Mouse (Mus musculus) kidney, embryonic 16.5 days (tissue): ENCODE data around the gene Upf3b. TPM values are rescaled to one million over a fixed set of nuclear protein-coding genes. Genes with fewer than 3 reads are reported as not detected.
"Not testable (repeated sequence)": the region's sequence is repeated elsewhere in the genome, so short reads cannot be mapped to it uniquely, and the experiment has no call there.

Experiments
- ATAC-seq: fragments of 200-750 bp; cut with Nextera tagmentation; 2 replicates; pipeline ENCODE4 v1.8.0; 2017; ENCODE audit warnings: moderate TSS enrichment; ENCODE audit not compliant: low FRiP score, low TSS enrichment
- H3K27ac ChIP-seq: fragments of 300-500 bp; sonication (generic); 2 replicates; pipeline ENCODE4 v1.5.1; 2014; ENCODE audit warnings: low read length
- H3K27me3 ChIP-seq: fragments of 300-500 bp; sonication (generic); 2 replicates; pipeline ENCODE4 v1.6.1; 2014; ENCODE audit warnings: low read length, control low read depth, mixed read lengths; ENCODE audit not compliant: insufficient read depth
- H3K36me3 ChIP-seq: fragments of 300-500 bp; sonication (generic); 2 replicates; pipeline ENCODE4 v1.6.1; 2014; ENCODE audit warnings: low read length, control low read depth, mixed read lengths; ENCODE audit not compliant: insufficient read depth
- H3K4me1 ChIP-seq: fragments of 300-500 bp; sonication (generic); 2 replicates; pipeline ENCODE4 v1.6.1; 2014; ENCODE audit warnings: low read length, control low read depth, mixed read lengths; ENCODE audit not compliant: insufficient read depth
- H3K4me2 ChIP-seq: fragments of 300-500 bp; sonication (generic); replicated peaks from 2 replicates; pipeline ENCODE4 v1.6.1; 2014; ENCODE audit warnings: low read depth, low read length
- H3K4me3 ChIP-seq: fragments of 300-500 bp; sonication (generic); 2 replicates; pipeline ENCODE4 v1.5.1; 2014; ENCODE audit warnings: mild to moderate bottlenecking, low read length
- H3K9ac ChIP-seq: fragments of 300-500 bp; sonication (generic); replicated peaks from 2 replicates; pipeline ENCODE4 v1.6.1; 2014; ENCODE audit warnings: low read length
- H3K9me3 ChIP-seq: fragments of 300-500 bp; sonication (generic); 2 replicates; pipeline ENCODE4 v1.6.1; 2016; ENCODE audit warnings: low read length, control low read depth
- WGBS: fragments of 180-500 bp; shearing (Covaris S2); extraction: QIAGEN DNeasy Blood & Tissue Kit; methylation state at CpG from one replicate; pipeline ENCODE4 v1.1.7; 2014; 5-methylcytosine and 5-hydroxymethylcytosine counted together
- polyA plus RNA-seq: library from polyadenylated mRNA; unstranded; fragments of >200 nt; fragmentation: Nextera tagmentation; extraction: Ambion mirVana; gene quantifications from 2 replicates; pipeline ENCODE4 v1.2.1, GENCODE M21; 2015

The Upf3b gene
- polyA plus RNA-seq, 1 experiment from 2014 or later = 17.1 TPM

GRCm38 (mm10) chrX:37084318-37084926 is 25.7 kb downstream of the Upf3b start:
- H3K9me3 ChIP-seq = no peaks in the 10 kb centered on the region
- H3K36me3 ChIP-seq = peaks cover 11% of the 10 kb centered on the region; the same call in 1 of the 2 replicates
- H3K9ac ChIP-seq = peak overlapping the region; percentile 83
- peak; percentile 8; the same call in 1 of the 2 replicates for ATAC-seq
- peak overlapping the region; percentile 66 for H3K4me3 ChIP-seq
- peak overlapping the region; percentile 68 for H3K4me2 ChIP-seq
- H3K27ac ChIP-seq = peak overlapping the region; percentile 94
- 28% methylated on average over 19 of the region's 19 CpGs for WGBS
- H3K4me1 ChIP-seq = no peaks in the 10 kb centered on the region
- no peaks in the 10 kb centered on the region for H3K27me3 ChIP-seq

DNA sequence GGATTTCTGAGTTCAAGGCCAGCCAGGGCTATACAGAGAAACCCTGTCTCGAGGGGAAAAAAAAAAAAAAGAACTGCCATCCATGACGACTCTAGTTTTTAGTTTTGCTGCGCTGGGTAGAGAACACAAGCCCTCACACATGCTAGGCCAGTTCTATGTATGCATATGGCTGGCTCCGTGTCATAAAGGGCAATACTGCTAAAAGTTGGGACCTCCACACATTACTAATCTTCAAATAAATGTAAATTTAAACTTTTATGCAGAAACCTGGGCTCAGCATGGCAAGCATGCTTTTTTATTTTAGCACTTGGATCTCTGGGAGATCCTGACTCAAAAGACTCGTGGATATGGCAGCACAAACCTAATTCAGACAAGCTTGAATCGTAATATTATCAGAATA is 28.9 kb downstream of the Upf3b start:
- Histone ChIP-seq H3K36me3 (peaks cover 11% of the 10 kb centered on the region; the same call in 1 of the 2 replicates), H3K9me3 (no peaks in the 10 kb centered on the region), H3K4me1 (no peaks in the 10 kb centered on the region), H3K27me3 (no peaks in the 10 kb centered on the region), H3K27ac (no peak overlapping the region), H3K4me2 (no peak overlapping the region), H3K9ac (no peak overlapping the region), H3K4me3 (no peak overlapping the region)
- 64% methylated on average over 6 of the region's 6 CpGs for WGBS
- ATAC-seq = no peak

DNA sequence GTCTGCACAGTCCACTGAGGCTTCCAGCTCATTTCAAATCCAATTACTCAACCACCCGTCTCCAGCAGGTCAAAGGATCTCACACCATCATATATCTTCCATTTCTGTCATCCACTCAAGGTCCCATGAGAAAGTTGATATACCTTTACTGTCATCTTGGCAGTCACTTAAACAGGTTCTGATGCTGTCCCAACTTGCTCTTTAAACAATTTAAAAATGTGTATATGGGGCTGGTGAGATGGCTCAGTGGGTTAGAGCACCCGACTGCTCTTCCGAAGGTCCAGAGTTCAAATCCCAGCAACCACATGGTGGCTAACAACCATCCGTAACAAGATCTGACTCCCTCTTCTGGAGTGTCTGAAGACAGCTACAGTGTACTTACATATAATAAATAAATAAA is 29.8 kb downstream of the Upf3b start:
- peaks cover 11% of the 10 kb centered on the region; the same call in 1 of the 2 replicates for H3K36me3 ChIP-seq
- not testable (repeated sequence) for H3K4me1 ChIP-seq, H3K9me3 ChIP-seq, H3K27me3 ChIP-seq, ATAC-seq, H3K4me2 ChIP-seq, H3K9ac ChIP-seq, H3K4me3 ChIP-seq, H3K27ac ChIP-seq
- 68% methylated on average over 3 of the region's 4 CpGs for WGBS

- Histone ChIP-seq H3K4me1 (no peaks in the 10 kb centered on the region), H3K9ac (no peak overlapping the region), H3K4me2 (no peak overlapping the region), H3K27ac (no peak overlapping the region), H3K9me3 (no peaks in the 10 kb centered on the region), H3K36me3 (peaks cover 2% of the 10 kb centered on the region; the same call in 1 of the 2 replicates), H3K4me3 (no peak overlapping the region), H3K27me3 (no peaks in the 10 kb centered on the region)
- 80% methylated on average over 8 of the region's 8 CpGs for WGBS
- no peak for ATAC-seq
These were observed 33.5 kb downstream of the Upf3b start for GRCm38 (mm10) chrX:37076651-37077050.

- ATAC-seq = peak; percentile 31; the same call in 1 of the 2 replicates
- Histone ChIP-seq H3K36me3 (no peaks in the 10 kb centered on the region), H3K4me1 (no peaks in the 10 kb centered on the region), H3K9ac (no peak overlapping the region), H3K27ac (no peak overlapping the region), H3K4me3 (no peak overlapping the region), H3K4me2 (no peak overlapping the region), H3K27me3 (no peaks in the 10 kb centered on the region), H3K9me3 (no peaks in the 10 kb centered on the region)
- WGBS = 37% methylated on average over 9 of the region's 9 CpGs
These were observed 35.7 kb downstream of the Upf3b start for GRCm38 (mm10) chrX:37074262-37074892.

DNA sequence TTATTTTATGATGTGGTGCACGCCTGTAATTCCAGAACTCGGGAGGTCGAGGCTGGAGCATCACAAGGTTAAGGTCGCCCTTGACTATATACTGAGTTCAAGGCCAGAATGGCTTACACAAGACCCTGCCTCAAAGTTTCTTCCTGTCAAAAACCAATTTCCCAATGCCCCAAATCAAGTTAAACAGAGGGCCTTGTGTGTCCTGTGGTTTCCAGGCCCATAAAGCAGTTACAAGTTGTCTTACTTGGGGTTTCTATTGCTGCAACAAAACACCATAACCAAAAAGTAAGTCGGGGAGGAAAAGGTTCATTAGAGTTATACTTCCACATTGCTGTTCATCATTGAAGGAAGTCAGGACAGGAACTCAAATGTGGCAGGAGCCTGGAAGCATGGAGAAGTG is 41.4 kb downstream of the Upf3b start:
- no peak for ATAC-seq
- Histone ChIP-seq H3K27ac (no peak overlapping the region), H3K36me3 (no peaks in the 10 kb centered on the region), H3K4me3 (no peak overlapping the region), H3K4me2 (no peak overlapping the region), H3K27me3 (no peaks in the 10 kb centered on the region), H3K9me3 (no peaks in the 10 kb centered on the region), H3K9ac (no peak overlapping the region), H3K4me1 (no peaks in the 10 kb centered on the region)
- 73% methylated on average over 5 of the region's 5 CpGs for WGBS

GRCm38 (mm10) chrX:37067299-37067698 is 42.8 kb downstream of the Upf3b start:
- Histone ChIP-seq H3K4me2 (no peak overlapping the region), H3K27me3 (no peaks in the 10 kb centered on the region), H3K9me3 (no peaks in the 10 kb centered on the region), H3K36me3 (no peaks in the 10 kb centered on the region), H3K4me1 (no peaks in the 10 kb centered on the region), H3K4me3 (no peak overlapping the region), H3K9ac (no peak overlapping the region), H3K27ac (no peak overlapping the region)
- 76% methylated on average over 3 of the region's 3 CpGs for WGBS
- no peak for ATAC-seq

- no peak for ATAC-seq
- WGBS = 83% methylated on average over 9 of the region's 9 CpGs
- Histone ChIP-seq H3K4me3 (no peak overlapping the region), H3K27ac (no peak overlapping the region), H3K9ac (no peak overlapping the region), H3K27me3 (no peaks in the 10 kb centered on the region), H3K9me3 (no peaks in the 10 kb centered on the region), H3K4me2 (no peak overlapping the region), H3K4me1 (no peaks in the 10 kb centered on the region), H3K36me3 (no peaks in the 10 kb centered on the region)
These were observed 46.2 kb downstream of the Upf3b start for GRCm38 (mm10) chrX:37063902-37064301.

DNA sequence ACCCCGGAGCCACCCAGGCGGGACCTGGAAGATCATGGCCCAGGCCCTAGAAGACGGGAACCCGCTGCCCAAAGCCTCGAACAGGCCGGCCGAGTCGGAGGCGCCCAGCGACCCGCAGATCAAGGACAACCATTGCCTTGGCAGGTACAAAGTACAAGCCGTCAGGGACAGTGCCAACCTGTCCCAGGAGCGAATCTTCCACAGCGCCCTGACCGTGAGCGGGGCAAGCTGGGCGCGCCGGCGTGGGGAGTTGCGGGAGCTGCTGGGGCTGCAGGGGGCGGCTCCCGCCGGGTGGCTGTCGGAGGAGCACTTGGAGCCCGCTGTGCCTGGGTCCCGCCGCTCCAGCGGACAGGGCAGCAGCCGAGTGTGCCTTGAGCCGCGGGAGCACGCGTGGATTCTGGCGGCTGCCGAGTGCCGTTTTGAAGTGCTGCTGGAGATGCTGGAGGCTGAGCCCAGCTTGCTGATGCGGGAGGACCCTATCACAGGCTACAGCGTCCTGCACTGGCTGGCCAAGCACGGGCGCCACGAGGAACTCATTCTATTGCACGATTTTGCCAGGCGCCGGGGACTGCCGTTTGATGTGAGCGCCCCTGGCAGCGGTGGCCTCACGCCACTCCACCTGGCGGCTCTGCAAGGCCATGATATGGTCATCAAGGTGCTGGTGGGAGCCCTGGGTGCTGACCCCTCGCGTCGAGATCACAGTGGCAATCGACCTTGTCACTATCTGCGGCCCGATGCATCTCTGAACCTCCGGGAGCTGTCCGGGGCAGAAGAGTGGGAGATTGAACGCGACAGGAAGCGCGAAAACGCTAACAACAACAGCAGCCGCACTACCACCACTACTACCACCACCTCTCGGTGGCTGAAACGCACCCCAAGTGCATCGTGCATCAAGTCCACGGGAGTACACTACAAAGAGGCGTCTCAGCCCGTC is 61.0 kb downstream of the Upf3b start:
- ATAC-seq = peak; percentile 27; the same call in 1 of the 2 replicates
- Histone ChIP-seq H3K4me1 (peaks cover 6% of the 10 kb centered on the region; the same call in 1 of the 2 replicates), H3K27me3 (peaks cover 70% of the 10 kb centered on the region), H3K9ac (0 out of 2 replicates have a peak overlapping the region, but pooled peaks have one; percentile 8), H3K4me2 (peak overlapping the region; percentile 57), H3K36me3 (no peaks in the 10 kb centered on the region), H3K9me3 (no peaks in the 10 kb centered on the region), H3K4me3 (peak overlapping the region; percentile 40), H3K27ac (no peak overlapping the region)
- 15% methylated on average over 70 of the region's 70 CpGs for WGBS
